Mouse (Mus musculus) gastrocnemius, adult 18-20 months (tissue): ENCODE results near the gene Gprc6a. TPM values are rescaled to one million over a fixed set of nuclear protein-coding genes. Genes with fewer than 3 reads are reported as not detected.

Source experiments
- DNase-seq: peaks from one replicate; pipeline ENCODE4 v3.0.0; 2021; ENCODE audit warnings: low spot score
- total RNA-seq, 2 experiments: library from RNA; stranded (reverse); gene quantifications; 2 replicates each; pipeline ENCODE4 v1.2.3; 2021

The Gprc6a gene
- total RNA-seq, 2 experiments from 2014 or later, result not detected

- no peak for DNase-seq
Observed at GRCm38 (mm10) chr10:51590139-51590574, 41.1 kb downstream of the Gprc6a start, which contains the start of gene Fam162b. Fam162b (minus strand) TSS chr10:51590517.

GRCm38 (mm10) chr10:51584919-51585318 is 46.3 kb downstream of the Gprc6a start:
- no peak for DNase-seq

- DNase-seq, result no peak
Observed at GRCm38 (mm10) chr10:51584378-51584777, 46.9 kb downstream of the Gprc6a start.

GRCm38 (mm10) chr10:51571225-51571996 is 59.9 kb downstream of the Gprc6a start:
- no peak for DNase-seq

Other genes with a start within 250 kb of the Gprc6a start
- gene Gm49339, start 150.8 kb downstream of the Gprc6a start, total RNA-seq, result under 1 TPM in 1 of 2 experiments, not detected in 1; 0.64 TPM
- gene Lilr4b, start 150.8 kb downstream of the Gprc6a start, total RNA-seq, result 1 to 10 TPM; 1.0 to 1.1 TPM
- under 1 TPM; 0.57 to 0.69 TPM for gene Lilrb4a, start 140.5 kb downstream of the Gprc6a start, total RNA-seq
- gene Fam162b, start 40.9 kb downstream of the Gprc6a start, total RNA-seq, result not detected
- not detected for gene Rfx6, start 46.3 kb upstream of the Gprc6a start, total RNA-seq